Mouse (Mus musculus) liver, embryonic 12.5 days (tissue): Measurements from ENCODE around the gene Gm6588. TPM values are rescaled to one million over a fixed set of nuclear protein-coding genes. Genes with fewer than 3 reads are reported as not detected.
A peak's percentile ranks its signal among the peaks of the same experiment; 100 is the strongest.

Experiments used
- ATAC-seq: fragments of 200-750 bp; cut with Nextera tagmentation; 2 replicates; pipeline ENCODE4 v1.8.0; 2017; ENCODE audit warnings: moderate number of reproducible peaks, mild to moderate bottlenecking, moderate library complexity
- H3K27ac ChIP-seq: fragments of 300-500 bp; sonication (generic); 2 replicates; pipeline ENCODE4 v1.5.1; 2016; ENCODE audit warnings: mild to moderate bottlenecking
- H3K27me3 ChIP-seq: fragments of 300-500 bp; sonication (generic); replicated peaks from 2 replicates; pipeline ENCODE4 v1.6.1; 2016; ENCODE audit warnings: mild to moderate bottlenecking, moderate library complexity
- H3K36me3 ChIP-seq: fragments of 300-500 bp; sonication (generic); 2 replicates; pipeline ENCODE4 v1.6.1; 2016; ENCODE audit warnings: mild to moderate bottlenecking, moderate library complexity
- H3K4me1 ChIP-seq: fragments of 300-500 bp; sonication (generic); 2 replicates; pipeline ENCODE4 v1.6.1; 2016
- H3K4me2 ChIP-seq: fragments of 300-500 bp; sonication (generic); 2 replicates; pipeline ENCODE4 v1.6.1; 2016; ENCODE audit warnings: mild to moderate bottlenecking, moderate library complexity
- H3K4me3 ChIP-seq: fragments of 300-500 bp; sonication (generic); 2 replicates; pipeline ENCODE4 v1.5.1; 2016; ENCODE audit warnings: mild to moderate bottlenecking, moderate library complexity
- H3K9ac ChIP-seq: fragments of 300-500 bp; sonication (generic); 2 replicates; pipeline ENCODE4 v1.6.1; 2016; ENCODE audit warnings: mild to moderate bottlenecking, moderate library complexity
- H3K9me3 ChIP-seq: fragments of 300-500 bp; sonication (generic); replicated peaks from 2 replicates; pipeline ENCODE4 v1.6.1; 2016; ENCODE audit warnings: mild to moderate bottlenecking, moderate library complexity
- WGBS: fragments of 180-500 bp; shearing (Covaris S2); methylation state at CpG from one replicate; pipeline ENCODE4 v1.1.7; 2016; ENCODE audit not compliant: insufficient replicate concordance; 5-methylcytosine and 5-hydroxymethylcytosine counted together
- polyA plus RNA-seq: library from polyadenylated mRNA; unstranded; fragments of >200 nt; fragmentation: Nextera tagmentation; extraction: Ambion mirVana; gene quantifications from 2 replicates; pipeline ENCODE4 v1.2.1, GENCODE M21; 2016

Gm6588 gene
- polyA plus RNA-seq, 1 experiment from 2014 or later, result not detected

DNA sequence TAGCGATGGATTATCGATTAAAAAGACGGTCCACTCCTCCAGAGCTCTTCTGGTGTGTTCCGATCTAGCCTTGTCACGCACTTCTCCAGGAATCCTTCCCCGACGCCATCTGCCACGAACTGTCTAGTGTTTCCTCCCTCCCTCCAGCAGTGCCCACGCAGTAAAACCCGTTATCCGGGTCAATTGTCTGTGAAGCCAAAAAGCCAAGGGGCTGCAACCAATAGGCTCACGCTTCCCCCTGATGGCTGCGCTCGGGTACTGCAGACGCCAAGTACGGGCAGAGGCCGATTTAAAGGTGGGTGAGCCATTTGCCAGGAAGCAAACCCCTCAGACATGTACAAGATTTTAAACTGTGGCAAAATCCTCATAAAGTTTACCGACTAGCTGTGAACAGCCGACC, 20.3 kb upstream of the Gm6588 start:
- H3K9ac ChIP-seq, result no peak overlapping the region
- H3K36me3 ChIP-seq, result no peaks in the 10 kb centered on the region
- H3K27ac ChIP-seq, result no peak overlapping the region
- H3K4me1 ChIP-seq, result no peaks in the 10 kb centered on the region
- ATAC-seq, result no peak
- WGBS, result 14% methylated on average over 19 of the region's 19 CpGs
- H3K4me3 ChIP-seq, result no peak overlapping the region
- H3K27me3 ChIP-seq, result peaks cover 73% of the 10 kb centered on the region
- no peak overlapping the region for H3K4me2 ChIP-seq
- H3K9me3 ChIP-seq, result no peaks in the 10 kb centered on the region

DNA sequence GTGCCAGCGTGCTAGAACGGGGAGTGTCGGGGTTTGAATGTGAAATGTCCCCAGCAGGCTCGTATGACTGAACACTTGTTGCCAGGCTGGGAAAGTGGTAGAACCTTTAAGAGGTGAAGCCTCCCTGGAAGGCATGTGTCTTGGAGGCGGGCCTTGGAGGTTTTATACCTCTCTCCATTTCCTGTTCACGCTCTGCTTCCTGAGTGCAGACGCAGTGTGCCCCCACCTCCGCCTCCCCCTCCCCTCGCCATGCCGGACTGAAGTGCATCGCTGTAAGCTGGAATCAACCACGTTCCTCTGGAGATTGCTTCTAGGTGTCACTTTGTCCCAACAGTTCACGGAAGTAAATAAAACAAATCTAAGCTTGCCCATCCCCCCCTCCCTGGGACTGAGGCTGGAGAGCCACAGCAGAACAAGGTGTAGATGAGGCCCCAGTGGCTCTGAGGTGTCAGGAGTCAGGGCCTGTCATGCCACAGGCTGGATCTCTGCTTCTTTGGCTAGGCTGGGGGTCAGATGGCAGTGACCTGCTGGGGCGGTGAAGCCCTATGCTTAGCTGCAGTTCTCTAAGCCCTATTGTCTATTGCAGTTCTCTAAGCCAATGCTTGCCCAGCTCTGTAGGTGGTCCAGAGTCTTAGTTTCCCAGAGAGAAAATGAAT, 18.0 kb upstream of the Gm6588 start:
- H3K36me3 ChIP-seq, result no peaks in the 10 kb centered on the region
- no peaks in the 10 kb centered on the region for H3K9me3 ChIP-seq
- no peak overlapping the region for H3K4me3 ChIP-seq
- H3K27me3 ChIP-seq, result peaks cover 61% of the 10 kb centered on the region
- no peak overlapping the region for H3K27ac ChIP-seq
- H3K9ac ChIP-seq, result no peak overlapping the region
- H3K4me2 ChIP-seq, result no peak overlapping the region
- no peaks in the 10 kb centered on the region for H3K4me1 ChIP-seq
- no peak for ATAC-seq
- 29% methylated on average over 14 of the region's 14 CpGs for WGBS

DNA sequence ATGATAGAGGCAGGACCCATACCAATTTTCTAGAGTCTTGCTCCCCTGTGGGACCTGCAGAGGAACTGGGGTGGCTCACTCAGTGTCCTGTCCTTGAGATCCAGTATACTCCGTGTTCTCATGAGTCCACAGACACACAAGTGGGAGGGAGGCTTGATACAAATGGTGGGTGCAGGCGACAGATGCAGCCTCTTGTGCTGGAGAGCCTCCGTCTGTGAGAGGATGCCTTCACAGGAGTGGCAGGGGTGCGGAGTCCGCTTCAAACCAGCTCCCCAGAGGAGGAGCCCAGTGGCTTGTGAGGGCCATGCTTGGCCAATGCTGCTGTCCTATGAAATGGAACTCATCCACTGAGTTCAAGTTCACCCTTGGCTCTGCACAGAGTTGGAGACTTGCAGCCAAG, 17.2 kb upstream of the Gm6588 start:
- no peak overlapping the region for H3K4me3 ChIP-seq
- WGBS, result 53% methylated on average over 5 of the region's 5 CpGs
- H3K9ac ChIP-seq, result no peak overlapping the region
- no peak for ATAC-seq
- H3K4me2 ChIP-seq, result no peak overlapping the region
- no peaks in the 10 kb centered on the region for H3K4me1 ChIP-seq
- no peaks in the 10 kb centered on the region for H3K9me3 ChIP-seq
- peaks cover 60% of the 10 kb centered on the region for H3K27me3 ChIP-seq
- H3K27ac ChIP-seq, result no peak overlapping the region
- no peaks in the 10 kb centered on the region for H3K36me3 ChIP-seq

DNA sequence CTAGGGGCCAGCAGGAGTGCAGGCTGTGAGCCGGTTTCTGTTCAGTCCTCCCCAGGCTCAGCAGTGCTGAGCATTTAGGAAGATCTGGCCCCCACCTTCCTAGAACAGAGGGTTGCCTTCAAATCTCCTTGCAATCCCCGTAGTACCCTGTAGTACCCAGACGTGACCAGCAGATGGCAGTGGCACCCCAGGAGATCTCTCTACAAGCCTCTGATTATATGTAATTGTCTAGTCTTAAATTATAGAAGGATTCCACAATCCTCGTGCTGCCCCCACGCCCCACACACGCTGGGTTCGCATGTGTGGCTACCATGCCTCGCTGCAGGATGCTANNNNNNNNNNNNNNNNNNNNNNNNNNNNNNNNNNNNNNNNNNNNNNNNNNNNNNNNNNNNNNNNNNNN, 16.2 kb upstream of the Gm6588 start:
- no peak for ATAC-seq
- peaks cover 63% of the 10 kb centered on the region for H3K27me3 ChIP-seq
- H3K9ac ChIP-seq, result no peak overlapping the region

DNA sequence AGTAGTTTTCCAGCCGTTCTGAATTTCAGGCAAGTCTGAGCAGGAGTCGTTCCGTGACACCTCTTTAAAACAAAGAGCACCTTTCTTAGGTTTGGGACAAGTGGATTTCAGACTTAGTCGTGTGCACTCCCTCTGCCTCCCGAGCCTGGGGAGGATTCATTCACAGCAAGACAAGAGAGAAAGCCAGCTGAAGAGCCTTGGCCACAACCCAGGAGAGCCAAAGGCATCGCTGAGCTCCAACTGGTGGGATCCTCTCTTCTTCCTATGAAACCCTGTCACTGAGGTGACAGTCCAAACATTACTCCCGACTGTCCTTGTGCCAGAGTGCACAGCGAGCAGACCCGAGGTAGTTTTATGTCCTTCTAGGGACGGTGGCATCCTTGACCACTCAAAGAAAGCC, 10.7 kb upstream of the Gm6588 start:
- no peak for ATAC-seq
- Histone ChIP-seq H3K4me3 (no peak overlapping the region), H3K27ac (no peak overlapping the region), H3K9me3 (no peaks in the 10 kb centered on the region), H3K9ac (no peak overlapping the region), H3K36me3 (no peaks in the 10 kb centered on the region), H3K4me1 (no peaks in the 10 kb centered on the region), H3K4me2 (no peak overlapping the region), H3K27me3 (peaks cover 44% of the 10 kb centered on the region)
- WGBS, result 47% methylated on average over 10 of the region's 10 CpGs

More for the DNA sequence above, 16.2 kb upstream of the Gm6588 start:
- no peak overlapping the region for H3K4me2 ChIP-seq
- H3K36me3 ChIP-seq, result no peaks in the 10 kb centered on the region
- H3K4me3 ChIP-seq, result no peak overlapping the region
- 2% methylated on average over 8 of the region's 8 CpGs for WGBS
- H3K9me3 ChIP-seq, result no peaks in the 10 kb centered on the region
- no peak overlapping the region for H3K27ac ChIP-seq
- no peaks in the 10 kb centered on the region for H3K4me1 ChIP-seq

DNA sequence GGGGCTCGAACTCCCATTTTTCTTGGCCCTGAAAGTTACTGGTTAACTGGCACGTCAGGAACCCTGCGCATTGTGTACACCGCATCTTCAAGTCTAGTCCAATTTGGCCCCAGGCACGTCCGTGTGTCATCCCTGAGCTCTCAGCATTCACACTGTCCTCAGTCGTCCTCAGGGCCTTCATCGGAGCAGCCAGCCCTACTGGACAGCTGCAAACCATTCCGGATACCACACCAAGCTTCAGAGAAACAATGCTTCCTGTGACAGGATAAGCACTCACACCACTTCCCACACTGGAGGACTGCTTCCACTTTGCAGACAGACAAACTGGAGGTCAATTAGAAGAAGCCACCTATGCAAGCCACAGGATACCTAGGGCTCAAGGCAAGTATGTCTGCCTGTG, 3.9 kb downstream of the Gm6588 start:
- Histone ChIP-seq H3K4me2 (no peak overlapping the region), H3K36me3 (no peaks in the 10 kb centered on the region), H3K9me3 (no peaks in the 10 kb centered on the region), H3K9ac (no peak overlapping the region), H3K4me1 (no peaks in the 10 kb centered on the region), H3K27ac (no peak overlapping the region), H3K27me3 (peaks cover 65% of the 10 kb centered on the region), H3K4me3 (no peak overlapping the region)
- no peak for ATAC-seq
- WGBS, result 30% methylated on average over 9 of the region's 9 CpGs

DNA sequence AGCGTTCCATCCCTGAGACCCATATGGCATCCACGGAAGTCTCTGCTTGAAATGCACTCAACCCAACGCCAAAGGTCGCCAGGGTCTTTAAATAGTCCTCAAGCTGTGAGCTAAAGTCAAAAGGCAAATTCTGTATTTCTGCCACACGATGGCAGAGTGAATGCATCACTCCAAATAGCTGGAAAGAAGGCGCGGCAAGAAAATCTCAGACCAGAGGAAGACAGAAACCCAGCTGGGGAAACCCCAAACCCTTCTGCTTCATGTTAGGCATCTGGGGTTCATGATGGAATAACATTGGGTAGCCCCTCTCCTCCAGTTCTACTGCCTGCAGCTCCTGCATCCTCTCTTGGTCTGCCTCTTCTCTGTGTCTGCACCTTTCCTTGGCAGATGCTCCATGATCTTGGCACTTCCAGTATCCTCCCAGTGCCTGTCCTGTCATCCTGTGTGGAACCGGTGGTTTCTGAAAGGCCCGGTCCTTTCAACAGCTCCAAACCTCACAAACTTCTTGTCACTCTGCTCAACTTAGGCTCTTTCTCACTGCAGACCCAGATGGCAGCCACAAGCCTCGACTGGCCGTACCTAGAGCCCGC, 5.8 kb downstream of the Gm6588 start:
- Histone ChIP-seq H3K4me2 (no peak overlapping the region), H3K36me3 (no peaks in the 10 kb centered on the region), H3K4me3 (no peak overlapping the region), H3K9me3 (no peaks in the 10 kb centered on the region), H3K9ac (no peak overlapping the region), H3K27ac (no peak overlapping the region), H3K27me3 (peaks cover 53% of the 10 kb centered on the region), H3K4me1 (no peaks in the 10 kb centered on the region)
- 45% methylated on average over 12 of the region's 12 CpGs for WGBS
- no peak for ATAC-seq

DNA sequence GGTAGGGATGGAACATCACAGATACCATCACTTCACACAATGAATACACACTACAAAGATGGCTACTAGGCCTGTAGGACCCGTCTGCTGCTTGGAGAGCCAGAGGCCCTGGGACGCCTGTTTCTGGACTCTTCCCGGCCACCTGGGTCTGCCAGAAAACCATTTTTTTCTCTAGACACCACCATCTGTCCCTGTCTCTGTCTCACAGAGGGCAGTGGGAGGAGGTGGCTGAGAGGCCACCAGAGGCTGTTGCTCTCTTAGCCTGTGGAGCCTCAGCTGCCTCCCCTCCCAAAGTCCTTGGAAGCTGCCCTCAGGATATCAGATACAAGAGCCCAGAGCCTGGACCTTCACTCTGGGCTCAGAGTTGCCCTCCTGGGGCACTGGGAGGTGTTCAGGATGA, 10.7 kb downstream of the Gm6588 start:
- no peak overlapping the region for H3K4me2 ChIP-seq
- no peak overlapping the region for H3K9ac ChIP-seq
- no peak for ATAC-seq
- 56% methylated on average over 3 of the region's 3 CpGs for WGBS
- no peaks in the 10 kb centered on the region for H3K4me1 ChIP-seq
- peaks cover 33% of the 10 kb centered on the region; the same call in 1 of the 2 replicates for H3K27me3 ChIP-seq
- no peaks in the 10 kb centered on the region for H3K36me3 ChIP-seq
- no peak overlapping the region for H3K27ac ChIP-seq
- no peak overlapping the region for H3K4me3 ChIP-seq
- no peaks in the 10 kb centered on the region for H3K9me3 ChIP-seq

DNA sequence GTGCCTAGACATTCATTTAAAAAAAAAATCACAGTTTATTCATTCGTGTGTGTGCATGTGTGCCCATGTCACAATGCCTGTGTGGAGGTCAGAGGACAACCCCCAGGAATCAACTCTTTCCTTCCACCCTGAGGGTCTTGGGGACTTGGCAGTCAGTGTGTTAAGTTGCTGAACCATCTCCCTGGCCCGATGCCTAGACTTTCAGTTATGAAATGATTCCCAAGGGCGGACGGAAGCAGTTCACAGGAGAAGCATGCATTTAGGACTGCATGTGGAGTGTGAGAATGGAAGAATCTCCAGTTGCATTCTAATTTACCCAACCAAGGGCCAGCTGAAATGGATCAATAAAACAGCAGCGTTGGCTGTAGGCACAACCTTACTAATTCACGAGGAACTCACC, 17.1 kb downstream of the Gm6588 start:
- H3K27me3 ChIP-seq, result peaks cover 5% of the 10 kb centered on the region; the same call in 1 of the 2 replicates
- H3K9me3 ChIP-seq, result no peaks in the 10 kb centered on the region
- no peak overlapping the region for H3K4me2 ChIP-seq
- WGBS, result 62% methylated on average over 6 of the region's 6 CpGs
- H3K36me3 ChIP-seq, result no peaks in the 10 kb centered on the region
- no peak for ATAC-seq
- no peak overlapping the region for H3K9ac ChIP-seq
- no peaks in the 10 kb centered on the region for H3K4me1 ChIP-seq
- no peak overlapping the region for H3K4me3 ChIP-seq
- H3K27ac ChIP-seq, result no peak overlapping the region

DNA sequence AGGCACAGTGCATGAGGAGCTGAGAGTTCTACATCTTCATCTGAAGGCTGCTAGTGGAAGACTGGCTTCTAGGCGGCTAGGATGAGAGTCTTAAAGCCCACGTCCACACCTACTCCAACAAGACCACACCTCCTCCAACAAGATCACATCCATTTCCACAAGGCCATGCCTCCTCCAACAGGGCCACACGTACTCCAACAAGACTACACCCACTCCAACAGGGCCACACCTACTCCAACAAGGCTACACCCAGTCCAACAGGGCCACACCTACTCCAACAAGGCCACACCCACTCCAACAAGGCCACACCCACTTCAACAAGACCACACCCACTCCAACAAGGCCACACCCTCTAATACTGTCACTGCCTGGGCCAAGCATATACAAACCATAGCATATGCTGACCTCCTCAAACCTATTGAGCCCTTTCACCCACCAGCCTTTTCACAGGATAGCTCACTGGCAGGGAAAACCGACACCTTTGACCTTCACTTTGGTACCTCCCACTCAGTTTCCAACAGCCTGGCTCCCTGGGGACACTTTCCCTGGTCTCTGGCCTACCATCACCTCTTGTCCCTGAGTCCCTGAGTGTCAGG, 19.9 kb downstream of the Gm6588 start:
- ATAC-seq, result peak; percentile 44; the same call in 1 of the 2 replicates
- Histone ChIP-seq H3K4me1 (no peaks in the 10 kb centered on the region), H3K9ac (no peak overlapping the region), H3K36me3 (no peaks in the 10 kb centered on the region), H3K27ac (no peak overlapping the region), H3K27me3 (no peaks in the 10 kb centered on the region; the same call in 1 of the 2 replicates), H3K4me3 (no peak overlapping the region), H3K4me2 (no peak overlapping the region), H3K9me3 (no peaks in the 10 kb centered on the region)
- WGBS, result 47% methylated on average over 4 of the region's 4 CpGs

DNA sequence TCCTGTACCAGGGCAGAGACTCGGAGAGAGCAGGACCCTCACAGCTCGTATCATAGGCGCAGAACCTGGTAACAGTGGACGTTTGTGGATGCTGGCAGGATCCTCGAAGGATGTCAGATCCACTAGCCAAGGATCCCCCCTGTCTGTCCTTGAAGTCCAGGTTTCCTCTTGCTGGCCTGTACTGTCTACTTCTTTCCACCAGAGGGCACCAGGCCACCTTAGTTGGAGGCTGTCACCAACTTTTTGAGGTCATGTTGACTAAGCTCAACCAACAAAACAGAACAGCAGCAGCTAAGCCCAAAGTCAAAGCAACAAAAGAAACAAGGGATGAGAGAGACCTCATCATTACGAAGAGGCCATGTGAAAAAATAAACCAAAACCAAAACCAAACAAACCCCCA, 20.9 kb downstream of the Gm6588 start:
- no peak overlapping the region for H3K9ac ChIP-seq
- H3K27me3 ChIP-seq, result no peaks in the 10 kb centered on the region; the same call in 1 of the 2 replicates
- no peak for ATAC-seq
- no peak overlapping the region for H3K27ac ChIP-seq
- no peak overlapping the region for H3K4me2 ChIP-seq
- WGBS, result 57% methylated on average over 6 of the region's 6 CpGs
- no peak overlapping the region for H3K4me3 ChIP-seq
- H3K4me1 ChIP-seq, result no peaks in the 10 kb centered on the region
- no peaks in the 10 kb centered on the region for H3K9me3 ChIP-seq
- H3K36me3 ChIP-seq, result no peaks in the 10 kb centered on the region

DNA sequence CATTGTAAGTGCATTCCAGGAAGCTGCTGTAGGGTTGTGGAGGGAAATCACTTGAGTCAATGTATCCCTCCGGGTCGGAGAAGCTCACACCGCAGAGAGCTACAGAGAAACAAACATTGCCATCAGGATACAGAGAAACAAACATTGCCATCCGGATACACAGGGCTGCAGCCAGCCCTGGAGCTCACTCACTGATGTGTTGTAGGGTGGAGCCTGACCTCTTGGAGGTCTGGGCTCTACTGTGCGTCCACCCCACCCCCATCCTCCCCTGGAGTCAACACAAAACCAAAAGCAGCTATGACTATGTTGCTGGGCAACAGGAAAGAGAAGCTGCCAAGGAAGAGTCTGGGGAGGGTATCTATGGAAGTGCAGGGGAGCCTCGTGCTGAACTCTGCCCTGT, 24.2 kb downstream of the Gm6588 start:
- H3K9ac ChIP-seq, result no peak overlapping the region
- 0 out of 2 replicates have a peak, but pooled peaks cover 8% of the 10 kb centered on the region for H3K27me3 ChIP-seq
- WGBS, result 42% methylated on average over 6 of the region's 6 CpGs

More for the DNA sequence above, 24.2 kb downstream of the Gm6588 start:
- no peaks in the 10 kb centered on the region for H3K9me3 ChIP-seq
- H3K36me3 ChIP-seq, result no peaks in the 10 kb centered on the region
- no peak for ATAC-seq
- H3K4me3 ChIP-seq, result no peak overlapping the region
- no peak overlapping the region for H3K4me2 ChIP-seq
- H3K4me1 ChIP-seq, result no peaks in the 10 kb centered on the region
- no peak overlapping the region for H3K27ac ChIP-seq
